8 mouse cellular contexts compared by ENCODE assay signal in the genomic region with DNA sequence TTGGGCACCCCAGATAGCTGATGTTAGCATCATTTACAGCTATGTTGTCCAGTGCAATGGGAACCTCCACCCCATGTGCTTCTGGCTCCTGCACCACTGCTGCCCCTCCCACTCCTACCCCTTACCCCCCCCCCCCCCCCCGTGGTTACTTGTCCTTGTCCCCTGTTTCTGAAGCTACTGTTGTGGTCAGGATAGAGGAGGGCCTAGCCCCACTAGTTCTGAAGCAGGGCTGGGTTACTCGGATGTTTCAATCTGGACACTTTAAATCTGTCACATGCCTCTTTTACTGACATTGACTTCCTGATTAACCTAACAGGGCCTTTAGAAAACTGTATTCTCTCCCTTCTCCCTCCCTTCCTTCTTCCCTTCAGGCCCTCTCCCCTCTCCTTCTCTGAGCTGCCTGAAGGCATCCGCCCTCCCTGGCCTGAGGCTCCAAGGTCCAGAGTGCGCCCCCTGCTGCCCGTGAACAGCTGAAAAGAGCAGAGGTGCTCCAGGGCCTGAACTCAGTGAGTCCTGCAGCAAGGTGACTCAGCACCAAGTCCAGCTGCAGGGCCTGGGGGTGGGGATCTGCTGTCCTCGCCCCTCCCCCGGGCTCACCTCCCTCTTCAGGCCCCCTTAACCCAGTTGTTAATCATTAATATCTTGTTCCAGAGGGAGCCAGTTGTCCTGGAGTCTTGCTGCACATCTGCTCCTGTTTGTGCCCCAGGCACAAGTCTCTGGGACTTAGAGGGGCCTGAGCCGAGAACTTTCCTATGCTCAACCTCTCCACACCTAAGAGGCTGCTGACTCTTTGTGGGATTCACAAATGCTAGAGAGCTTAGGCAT. TPM values are rescaled to one million over a fixed set of nuclear protein-coding genes. Genes with fewer than 3 reads are reported as not detected.
DNase-seq lines count a peak whose midpoint lies in the region; ATAC-seq lines count a peak whose summit lies in the region.

No protein-coding gene starts in this region.

- intact Hi-C loops in left cerebral cortex, postnatal 25 days (cut with DNase I): loop anchor here (1.0 kb wide), 2 partner anchors 129 to 130 kb away; no protein-coding TSS in a partner anchor

- H3K4me2 ChIP-seq in intestine, embryonic 16.5 days (ENCODE audit: low read depth, low read length): no peak overlapping the region

- WGBS in intestine, embryonic 16.5 days: 24% methylated on average over 8 of the region's 8 CpGs

- ATAC-seq in intestine, embryonic 16.5 days: peak; percentile 94

- H3K4me1 ChIP-seq in intestine, embryonic 16.5 days (ENCODE audit: control insufficient read depth, insufficient read depth, low read length): 0 out of 2 replicates have a peak, but pooled peaks cover 2% of the 10 kb centered on the region

- no peaks in the 10 kb centered on the region for H3K36me3 ChIP-seq in intestine, embryonic 16.5 days (ENCODE audit: control insufficient read depth, insufficient read depth, low read length)

- no peak overlapping the region for H3K4me3 ChIP-seq in intestine, embryonic 16.5 days (ENCODE audit: low read length)

- peak; percentile 80 to 93 for DNase-seq in adrenal gland, adult (ENCODE audit: inconsistent age in 2 of 2, low spot score in 1 of 2)
- peak; percentile 88 for DNase-seq in embryo, embryonic 10 days (ENCODE audit: low spot score)
- peak; percentile 82 to 89 for DNase-seq in gastrocnemius, postnatal 4 days (ENCODE audit: low spot score in 2 of 2)
- peak; percentile 76 to 77 for DNase-seq in left cerebral cortex, postnatal 25 days (ENCODE audit: low spot score in 2 of 2)
- peak; percentile 77 for DNase-seq in mesoderm, embryonic 11.5 days (ENCODE audit: low read depth, low spot score)
- DNase-seq in right cerebral cortex, postnatal 36 days (ENCODE audit: low spot score in 2 of 2): peak; percentile 50 to 72
- peak; percentile 81 to 87 for DNase-seq in urinary bladder, postnatal 36 days (ENCODE audit: low spot score in 2 of 2)

- no peak overlapping the region for H3K9ac ChIP-seq in intestine, embryonic 16.5 days (ENCODE audit: low read depth, low read length)

- H3K27me3 ChIP-seq in intestine, embryonic 16.5 days (replicated peaks; ENCODE audit: control insufficient read depth, insufficient read depth, low read length): no peaks in the 10 kb centered on the region

- no peaks in the 10 kb centered on the region for H3K9me3 ChIP-seq in intestine, embryonic 16.5 days (ENCODE audit: control insufficient read depth, low read length)

- peak overlapping the region; percentile 34; the same call in 1 of the 2 replicates for H3K27ac ChIP-seq in intestine, embryonic 16.5 days (ENCODE audit: low read length)

RNA-seq across cellular contexts. Expression of a gene that starts 13.0 kb away (rescaled TPM):
- total RNA-seq in gastrocnemius, postnatal 4 days (2021): not detected
- 0.31 and 0.42 TPM in 2 replicates for polyA plus RNA-seq in intestine, embryonic 16.5 days (2015; fragmentation: Nextera tagmentation; extraction: Ambion mirVana)
- total RNA-seq in left cerebral cortex, postnatal 25 days (2021): under 1 TPM; 0.18 to 0.32 TPM

RNA-seq across cellular contexts. Expression of a gene that starts 57.6 kb away (rescaled TPM):
- 1 to 10 TPM; 7.6 to 9.3 TPM for total RNA-seq in gastrocnemius, postnatal 4 days (2021)
- 1.8 TPM in 2 replicates for polyA plus RNA-seq in intestine, embryonic 16.5 days (2015; fragmentation: Nextera tagmentation; extraction: Ambion mirVana)
- 10 to 100 TPM; 28.2 to 36.9 TPM for total RNA-seq in left cerebral cortex, postnatal 25 days (2021)
